Mouse (Mus musculus) B cell, adult 62 days (primary cell): Measurements from ENCODE around the gene Tcp10c. TPM values are rescaled to one million over a fixed set of nuclear protein-coding genes. Genes with fewer than 3 reads are reported as not detected.

Source experiments
- total RNA-seq: library from RNA; stranded (reverse); gene quantifications from 4 replicates; pipeline ENCODE4 v1.2.4, GENCODE M21; 2023

Gene Tcp10c
- not detected in 4 replicates for total RNA-seq

GRCm38 (mm10) chr17:13354521-13354920, at the start of gene Tcp10c:
Tcp10c (plus strand) TSS chr17:13354572.

Other genes with a start within 250 kb of the Tcp10c start
- 0.37 to 0.72 TPM (median 0.56 TPM) in 4 replicates for gene Unc93a, start 222.8 kb upstream of the Tcp10c start, total RNA-seq
- gene Smok2a, start 133.4 kb upstream of the Tcp10c start, total RNA-seq, result not detected in 4 replicates
- not detected in 4 replicates for gene Smok2b, start 124.3 kb upstream of the Tcp10c start, total RNA-seq